Mouse (Mus musculus) embryonic facial prominence, embryonic 11.5 days (tissue): Measurements from ENCODE around the gene Fgfr2. TPM values are rescaled to one million over a fixed set of nuclear protein-coding genes. Genes with fewer than 3 reads are reported as not detected.

ENCODE experiments used
- ATAC-seq: fragments of 200-750 bp; cut with Nextera tagmentation; replicated peaks from 2 replicates; pipeline ENCODE4 v1.8.0; 2017; ENCODE audit warnings: low read depth; ENCODE audit not compliant: insufficient number of reproducible peaks, low FRiP score, low TSS enrichment
- DNase-seq: peaks from one replicate; pipeline ENCODE4 v3.0.0-alpha.2; 2015; ENCODE audit warnings: low spot score
- H3K27ac ChIP-seq: fragments of 300-500 bp; sonication (generic); replicated peaks from 2 replicates; pipeline ENCODE4 v1.5.1; 2014; ENCODE audit warnings: mild to moderate bottlenecking, low read depth, low read length, control low read depth
- H3K27me3 ChIP-seq: fragments of 300-500 bp; sonication (generic); 2 replicates; pipeline ENCODE4 v1.6.1; 2014; ENCODE audit warnings: mild to moderate bottlenecking, low read length, moderate library complexity, mixed read lengths; ENCODE audit not compliant: control insufficient read depth, insufficient read depth
- H3K36me3 ChIP-seq: fragments of 300-500 bp; sonication (generic); replicated peaks from 2 replicates; pipeline ENCODE4 v1.6.1; 2014; ENCODE audit warnings: low read depth, mild to moderate bottlenecking, low read length, moderate library complexity, mixed read lengths; ENCODE audit not compliant: control insufficient read depth, insufficient read depth
- H3K4me1 ChIP-seq: fragments of 300-500 bp; sonication (generic); 2 replicates; pipeline ENCODE4 v1.6.1; 2014; ENCODE audit warnings: low read length, mixed read lengths; ENCODE audit not compliant: control insufficient read depth, insufficient read depth
- H3K4me2 ChIP-seq: fragments of 300-500 bp; sonication (generic); 2 replicates; pipeline ENCODE4 v1.6.1; 2014; ENCODE audit warnings: low read depth, mild to moderate bottlenecking, control low read depth, low read length, moderate library complexity
- H3K4me3 ChIP-seq: fragments of 300-500 bp; sonication (generic); 2 replicates; pipeline ENCODE4 v1.5.1; 2014; ENCODE audit warnings: low read depth, low read length, control low read depth
- H3K9ac ChIP-seq: fragments of 300-500 bp; sonication (generic); replicated peaks from 2 replicates; pipeline ENCODE4 v1.6.1; 2014; ENCODE audit warnings: mild to moderate bottlenecking, control low read depth, low read length
- H3K9me3 ChIP-seq: fragments of 300-500 bp; sonication (generic); replicated peaks from 2 replicates; pipeline ENCODE4 v1.6.1; 2016; ENCODE audit warnings: mild to moderate bottlenecking, low read length, inconsistent platforms, mixed read lengths; ENCODE audit not compliant: control insufficient read depth
- WGBS: fragments of 180-500 bp; shearing (Covaris S2); extraction: QIAGEN DNeasy Blood & Tissue Kit; methylation state at CpG from one replicate; pipeline ENCODE4 v1.1.7; 2014; 5-methylcytosine and 5-hydroxymethylcytosine counted together
- polyA plus RNA-seq: library from polyadenylated mRNA; unstranded; fragments of >200 nt; fragmentation: Nextera tagmentation; extraction: Ambion mirVana; gene quantifications from 2 replicates; pipeline ENCODE4 v1.2.1, GENCODE M21; 2014

Fgfr2 gene
- polyA plus RNA-seq, 1 experiment from 2014 or later: 75.6 TPM

- ATAC-seq (no peak), DNase-seq (no peak)
- Histone ChIP-seq H3K4me2 (peak overlapping the region; percentile 76), H3K27me3 (no peaks in the 10 kb centered on the region), H3K9ac (peak overlapping the region; percentile 76), H3K36me3 (no peaks in the 10 kb centered on the region), H3K9me3 (no peaks in the 10 kb centered on the region), H3K4me1 (no peaks in the 10 kb centered on the region), H3K4me3 (peak overlapping the region; percentile 87), H3K27ac (no peak overlapping the region)
- under 1% methylated on average over 13 of the region's 13 CpGs for WGBS
Observed at GRCm38 (mm10) chr7:130866640-130867039, 2256.5 kb downstream of the Fgfr2 start.

- Histone ChIP-seq H3K4me3 (peak within 1 kb of the TSS; percentile 87), H3K36me3 (no peaks in the 10 kb centered on the region), H3K4me2 (peak within 1 kb of the TSS; percentile 76), H3K9me3 (no peaks in the 10 kb centered on the region), H3K4me1 (no peaks in the 10 kb centered on the region), H3K9ac (peak within 1 kb of the TSS; percentile 76), H3K27ac (0 out of 2 replicates have a peak within 1 kb of the TSS, but pooled peaks have one; percentile 23), H3K27me3 (no peaks in the 10 kb centered on the region)
- peak; percentile 98 for DNase-seq
- WGBS: under 1% methylated on average over 114 of the region's 114 CpGs
- ATAC-seq: peak; percentile 98
Observed at GRCm38 (mm10) chr7:130865613-130866591, 2257.2 kb downstream of the Fgfr2 start, which contains the start of gene Plekha1. Plekha1 (plus strand) TSS chr7:130865756.

GRCm38 (mm10) chr7:130864711-130865110, 2258.4 kb downstream of the Fgfr2 start:
- no peaks in the 10 kb centered on the region for H3K36me3 ChIP-seq
- H3K4me3 ChIP-seq: no peak overlapping the region
- no peaks in the 10 kb centered on the region for H3K9me3 ChIP-seq
- H3K27ac ChIP-seq: no peak overlapping the region
- DNase-seq (no peak), ATAC-seq (no peak)
- no peak overlapping the region for H3K9ac ChIP-seq
- no peaks in the 10 kb centered on the region for H3K27me3 ChIP-seq
- H3K4me2 ChIP-seq: no peak overlapping the region
- no peaks in the 10 kb centered on the region for H3K4me1 ChIP-seq
- WGBS: 76% methylated on average over 7 of the region's 7 CpGs

- Histone ChIP-seq H3K36me3 (no peaks in the 10 kb centered on the region), H3K4me2 (no peak overlapping the region), H3K9me3 (no peaks in the 10 kb centered on the region), H3K4me1 (no peaks in the 10 kb centered on the region), H3K27me3 (no peaks in the 10 kb centered on the region), H3K9ac (no peak overlapping the region), H3K27ac (no peak overlapping the region), H3K4me3 (no peak overlapping the region)
- 56% methylated on average over 1 of the region's 1 CpGs for WGBS
- DNase-seq: no peak
- no peak for ATAC-seq
Observed at GRCm38 (mm10) chr7:130862501-130862900, 2260.6 kb downstream of the Fgfr2 start.

- ATAC-seq (no peak), DNase-seq (no peak)
- Histone ChIP-seq H3K4me1 (no peaks in the 10 kb centered on the region), H3K27ac (no peak overlapping the region), H3K9ac (no peak overlapping the region), H3K36me3 (no peaks in the 10 kb centered on the region), H3K4me3 (no peak overlapping the region), H3K9me3 (no peaks in the 10 kb centered on the region), H3K27me3 (no peaks in the 10 kb centered on the region), H3K4me2 (no peak overlapping the region)
- 29% methylated on average over 11 of the region's 11 CpGs for WGBS
Observed at GRCm38 (mm10) chr7:130860721-130861142, 2262.4 kb downstream of the Fgfr2 start.

- H3K27me3 ChIP-seq: no peaks in the 10 kb centered on the region
- no peak overlapping the region for H3K4me3 ChIP-seq
- no peaks in the 10 kb centered on the region for H3K4me1 ChIP-seq
- WGBS: 33% methylated on average over 4 of the region's 5 CpGs
- no peak overlapping the region for H3K4me2 ChIP-seq
- no peak overlapping the region for H3K9ac ChIP-seq
- no peaks in the 10 kb centered on the region for H3K9me3 ChIP-seq
- H3K27ac ChIP-seq: no peak overlapping the region
- ATAC-seq (no peak), DNase-seq (no peak)
- H3K36me3 ChIP-seq: no peaks in the 10 kb centered on the region
Observed at GRCm38 (mm10) chr7:130859926-130860325, 2263.2 kb downstream of the Fgfr2 start.

GRCm38 (mm10) chr7:130857973-130858372, 2265.2 kb downstream of the Fgfr2 start:
- no peak overlapping the region for H3K4me2 ChIP-seq
- H3K27ac ChIP-seq: no peak overlapping the region
- no peak overlapping the region for H3K9ac ChIP-seq
- 72% methylated on average over 6 of the region's 6 CpGs for WGBS
- H3K9me3 ChIP-seq: no peaks in the 10 kb centered on the region
- H3K36me3 ChIP-seq: no peaks in the 10 kb centered on the region
- DNase-seq (no peak), ATAC-seq (no peak)
- no peaks in the 10 kb centered on the region for H3K4me1 ChIP-seq
- no peak overlapping the region for H3K4me3 ChIP-seq
- no peaks in the 10 kb centered on the region for H3K27me3 ChIP-seq

GRCm38 (mm10) chr7:130855681-130856080, 2267.5 kb downstream of the Fgfr2 start:
- Histone ChIP-seq H3K4me1 (no peaks in the 10 kb centered on the region), H3K36me3 (no peaks in the 10 kb centered on the region), H3K27me3 (no peaks in the 10 kb centered on the region), H3K27ac (no peak overlapping the region), H3K4me2 (no peak overlapping the region), H3K4me3 (no peak overlapping the region), H3K9me3 (no peaks in the 10 kb centered on the region), H3K9ac (no peak overlapping the region)
- WGBS: 22% methylated on average over 3 of the region's 3 CpGs
- DNase-seq: no peak
- no peak for ATAC-seq
